Mouse (Mus musculus): ENCODE results near the gene Creld1.

DNA sequence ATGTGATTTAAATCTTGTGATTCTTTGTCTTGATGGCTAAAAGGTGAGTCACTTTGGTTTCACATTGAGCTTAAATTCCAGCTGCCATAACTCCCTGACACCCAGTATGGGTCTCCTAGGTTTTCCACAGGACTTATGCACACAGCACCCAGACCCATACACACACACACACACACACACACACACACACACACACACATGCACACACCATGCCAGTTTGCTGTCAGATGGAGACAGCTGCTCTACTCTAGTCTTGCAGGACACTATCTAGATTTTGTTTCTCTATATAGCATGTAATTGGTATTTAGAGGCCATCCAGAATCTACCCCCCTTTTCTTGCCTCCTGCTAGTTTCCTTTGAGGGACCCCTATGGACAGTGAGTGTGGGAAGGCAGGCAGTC is 24.0 kb downstream of the Creld1 start:
- TF ChIP-seq CTCF (IDR thresholded peaks at IDR 0.05; ENCODE audit: low read depth, low read length) = no peak
- TF ChIP-seq POLR2A (IDR thresholded peaks at IDR 0.05; ENCODE audit: insufficient read depth, low read length) = no peak
- TF ChIP-seq EP300 (IDR thresholded peaks at IDR 0.05; ENCODE audit: insufficient read depth, low read depth, low read length) = no peak

All from ES-Bruce4 (cell line).